Mouse (Mus musculus): Measurements from ENCODE around the gene Rps25. TPM values are rescaled to one million over a fixed set of nuclear protein-coding genes. Genes with fewer than 3 reads are reported as not detected.
"Not testable (repeated sequence)": the region's sequence is repeated elsewhere in the genome, so short reads cannot be mapped to it uniquely, and the experiment has no call there.

Gene Rps25
- total RNA-seq (2021), result 100 to 1,000 TPM; 717 to 799 TPM
- long read RNA-seq, transcript Rps25-201 (5 exons, 1,280 nt), result major isoform, 71 of 82 reads
- long read RNA-seq, partial matches to known transcripts, result 6 of 82 reads
- long read RNA-seq, other reads (novel, unspliced or antisense), result 1 of 82 reads

DNA sequence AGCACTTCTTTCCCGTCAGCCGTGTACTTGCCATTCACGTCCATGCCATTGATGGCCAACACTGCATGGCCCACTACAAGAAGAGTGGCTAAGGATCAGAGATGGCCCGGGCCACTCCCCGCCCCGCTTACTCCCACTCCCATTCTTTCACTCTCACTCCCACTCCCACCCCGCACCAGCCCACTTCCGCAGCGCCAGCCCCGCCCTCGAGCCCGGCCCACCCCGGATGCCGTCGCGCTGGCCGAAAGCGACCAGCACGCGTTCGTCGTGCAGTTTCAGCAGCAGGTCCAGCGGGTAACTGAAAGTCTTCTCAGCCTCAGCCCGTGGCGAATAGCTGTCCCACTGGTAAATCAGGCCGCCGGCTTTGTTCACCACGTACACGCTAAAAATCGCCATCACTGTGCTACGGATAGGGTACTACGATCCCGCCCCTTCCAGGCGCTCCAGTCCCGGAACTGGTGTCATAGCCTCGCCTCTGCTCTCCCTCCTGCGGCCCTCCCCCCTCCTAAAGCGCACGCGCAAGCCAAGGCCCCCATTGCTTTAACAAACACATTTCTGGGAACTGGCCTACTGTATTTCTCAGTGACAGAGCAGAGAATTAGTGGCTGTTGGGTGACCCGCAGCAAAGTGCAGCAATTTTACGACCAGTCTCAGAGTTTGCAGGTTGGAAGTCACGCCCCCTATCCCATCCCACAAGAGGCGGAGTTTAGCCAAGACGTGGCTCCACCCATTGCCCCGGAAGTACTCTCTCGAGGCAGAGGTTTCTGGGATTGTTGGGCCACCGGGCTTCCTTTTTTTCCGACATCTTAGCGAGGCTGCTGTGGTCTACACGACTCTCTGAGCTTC is at the start of gene Rps25, which contains the start of gene Trappc4:
Gene Rps25, plus strand, starts transcription at position 234 of the 846 bp plus-strand sequence.
Gene Trappc4, minus strand, starts transcription at position 695 of the 846 bp plus-strand sequence.
- peak; percentile 90 to 94 for DNase-seq (ENCODE audit: low spot score in 2 of 2)

DNA sequence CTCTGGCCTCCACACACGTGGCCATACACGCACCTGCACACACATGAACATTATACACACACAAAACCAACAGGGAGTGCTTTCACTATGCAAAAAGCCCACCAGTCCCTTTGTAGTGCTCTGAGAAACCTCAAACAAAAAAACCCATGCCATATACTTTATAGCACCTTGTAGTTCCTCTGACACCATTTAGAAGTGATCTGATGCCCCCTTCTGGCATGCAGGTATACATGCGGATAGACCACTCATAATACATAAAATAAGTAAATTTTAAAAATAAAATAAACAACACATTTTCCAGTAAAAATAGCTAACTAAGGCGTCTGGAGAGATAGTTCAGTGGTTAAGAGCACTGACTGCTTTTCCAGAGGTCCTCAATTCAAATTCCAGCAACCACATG is 49.7 kb upstream of the Rps25 start:
- no peak for DNase-seq (ENCODE audit: low spot score in 2 of 2)

DNA sequence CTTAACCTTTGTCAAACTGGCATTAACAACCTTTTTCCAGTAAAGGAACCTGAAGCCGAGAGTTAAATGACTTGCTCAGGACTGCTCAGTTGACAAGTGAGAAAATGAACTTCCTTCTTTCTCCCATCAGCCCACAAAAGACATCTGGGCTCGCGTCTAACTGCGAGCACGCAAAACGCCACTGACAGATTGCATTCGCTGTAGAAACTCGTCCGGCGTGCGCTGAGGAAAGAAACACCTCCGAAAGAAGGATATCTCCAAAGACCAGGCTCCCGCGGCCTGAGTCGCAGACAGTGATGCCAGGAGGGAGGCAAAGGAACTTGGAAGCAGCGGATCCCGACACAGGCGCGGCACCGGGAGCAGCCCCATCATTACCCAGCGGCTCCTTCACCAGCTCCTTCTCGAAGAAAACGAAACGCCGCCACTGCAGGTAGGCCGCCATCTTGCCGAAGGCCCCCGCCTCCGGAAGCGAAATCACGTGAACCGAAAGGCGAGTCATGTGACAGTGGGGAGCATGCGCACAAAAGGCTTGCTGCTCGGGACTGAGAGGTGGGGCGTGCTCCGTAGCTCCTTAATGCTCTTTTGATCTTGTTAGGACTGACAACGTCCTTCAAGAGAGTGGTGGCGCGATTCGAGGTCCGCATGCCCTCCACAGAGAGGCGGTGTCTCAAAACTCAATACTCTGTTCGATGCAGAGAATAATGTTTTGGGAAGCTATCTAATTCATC is 45.6 kb upstream of the Rps25 start, which contains the start of gene Vps11:
Gene Vps11, minus strand, starts transcription at position 481 of the 728 bp plus-strand sequence.
- DNase-seq (ENCODE audit: low spot score in 2 of 2), result peak; percentile 87 to 95

DNA sequence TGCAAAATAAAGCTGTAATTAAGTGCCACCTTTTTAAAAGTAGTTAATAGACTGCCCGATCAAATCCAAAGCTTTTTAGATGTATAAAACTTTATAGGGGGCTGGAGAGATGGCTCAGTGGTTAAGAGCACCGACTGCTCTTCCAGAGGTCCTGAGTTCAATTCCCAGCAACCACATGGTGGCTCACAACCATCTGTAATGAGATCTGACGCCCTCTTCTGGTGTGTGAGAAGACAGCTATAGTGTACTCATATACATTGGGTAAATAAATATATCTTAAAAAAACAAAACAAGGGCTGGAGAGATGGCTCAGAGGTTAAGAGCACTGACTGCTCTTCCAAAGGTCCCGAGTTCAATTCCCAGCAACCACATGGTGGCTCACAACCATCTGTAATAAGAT is 45.0 kb upstream of the Rps25 start:
- not testable (repeated sequence) for DNase-seq (ENCODE audit: low spot score in 2 of 2)

DNA sequence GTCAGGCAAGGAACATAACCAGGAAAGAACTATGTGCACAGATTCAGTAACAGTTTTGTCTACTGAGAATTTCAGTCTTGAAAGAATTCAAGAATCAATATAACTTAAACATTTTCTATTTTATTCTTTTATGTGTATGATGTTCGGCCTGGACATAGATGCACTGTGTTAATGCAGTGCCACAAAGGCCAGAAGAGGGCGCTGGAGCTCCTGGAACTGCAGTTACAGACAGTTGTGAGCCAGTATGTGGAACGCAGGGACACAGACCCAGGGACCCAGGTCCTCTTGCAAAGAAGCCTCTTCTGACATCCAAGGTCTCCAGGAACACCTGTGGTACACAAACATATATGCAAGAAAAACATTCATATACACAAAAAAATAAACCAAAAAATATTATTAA is 42.5 kb upstream of the Rps25 start:
- DNase-seq (ENCODE audit: low spot score in 2 of 2), result no peak

DNA sequence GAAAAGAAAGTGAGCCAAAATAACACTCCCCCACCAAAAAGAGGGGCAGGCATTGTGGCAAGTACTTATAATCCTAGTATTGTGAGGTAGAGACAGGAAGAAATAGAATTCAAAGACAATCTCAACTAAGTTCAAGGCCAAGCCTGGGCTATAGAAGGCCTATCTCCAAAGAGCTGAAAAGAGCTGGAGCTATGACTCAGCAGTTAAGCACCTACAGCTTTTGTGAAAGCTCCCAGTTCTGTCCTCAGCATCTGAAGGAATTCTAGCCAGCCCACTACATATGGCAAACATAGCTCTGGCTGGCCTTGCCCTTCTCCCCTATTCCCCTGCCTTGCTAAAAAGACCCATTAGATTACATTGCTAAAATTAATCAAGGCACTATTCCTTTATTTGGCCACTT is 33.6 kb upstream of the Rps25 start:
- no peak for DNase-seq (ENCODE audit: low spot score in 2 of 2)

DNA sequence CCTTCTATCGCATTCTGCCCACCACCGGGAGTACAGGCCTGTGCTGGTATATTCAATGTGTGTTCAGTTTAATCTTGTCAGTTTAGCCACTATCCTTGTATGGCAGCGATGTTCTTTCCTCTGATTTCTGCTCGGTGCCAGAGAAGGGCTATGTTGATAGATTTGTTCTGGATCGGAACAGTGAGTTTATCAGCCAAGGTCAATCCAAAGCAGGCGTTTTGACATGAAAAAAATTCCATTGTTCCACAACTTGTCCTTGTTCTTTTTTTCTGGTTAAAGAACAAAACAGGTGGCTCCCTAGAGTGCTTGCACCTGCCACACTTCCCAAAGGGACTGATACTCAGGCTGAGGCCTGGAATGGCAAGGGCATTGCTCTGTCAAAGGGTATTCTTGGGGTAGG is 30.8 kb upstream of the Rps25 start:
- DNase-seq (ENCODE audit: low spot score in 2 of 2), result no peak

DNA sequence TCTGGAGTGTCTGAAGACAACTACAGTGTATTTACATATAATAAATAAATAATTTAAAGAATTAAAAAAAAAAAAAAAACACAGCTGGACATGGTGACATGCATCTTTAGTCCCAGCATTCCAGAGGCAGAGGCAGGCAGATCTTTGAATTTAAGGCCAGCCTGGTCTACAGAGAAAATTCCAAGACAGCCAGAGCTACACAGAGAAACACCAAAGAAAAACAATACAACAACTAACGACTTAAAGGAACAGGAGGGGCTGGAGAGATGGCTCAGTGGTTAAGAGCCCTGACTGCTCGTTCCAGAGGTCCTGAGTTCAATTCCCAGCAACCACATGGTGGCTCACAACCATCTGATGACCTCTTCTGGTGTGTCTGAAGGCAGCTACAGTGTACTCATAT is 29.6 kb upstream of the Rps25 start:
- DNase-seq (ENCODE audit: low spot score in 2 of 2), result not testable (repeated sequence)

DNA sequence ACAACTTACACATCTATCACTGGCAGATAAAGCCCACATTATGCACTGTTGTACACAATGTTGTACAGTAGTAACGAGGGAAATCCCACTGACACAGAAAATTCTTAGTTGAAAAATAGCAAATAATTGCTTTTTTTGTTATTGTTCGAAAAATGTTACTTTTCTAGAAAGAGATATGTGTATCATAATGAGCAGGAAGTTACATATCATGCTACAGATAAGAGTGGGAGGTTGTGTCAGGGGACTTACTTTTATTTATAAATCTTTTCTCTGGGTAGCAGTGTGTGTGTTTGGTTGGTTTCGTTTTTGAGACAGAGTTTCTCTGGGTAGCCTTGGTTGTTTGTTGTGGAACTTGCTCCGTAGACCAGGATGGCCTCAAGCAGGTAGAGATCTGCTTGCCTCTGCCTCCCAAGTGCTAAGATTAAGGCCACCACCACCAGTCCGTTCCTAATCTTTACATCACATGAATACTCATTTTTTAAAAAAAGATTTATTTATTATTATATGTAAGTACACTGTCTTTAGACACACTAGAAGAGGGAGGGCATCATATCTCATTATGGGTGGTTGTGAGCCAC is 28.7 kb upstream of the Rps25 start:
- DNase-seq (ENCODE audit: low spot score in 2 of 2), result no peak

DNA sequence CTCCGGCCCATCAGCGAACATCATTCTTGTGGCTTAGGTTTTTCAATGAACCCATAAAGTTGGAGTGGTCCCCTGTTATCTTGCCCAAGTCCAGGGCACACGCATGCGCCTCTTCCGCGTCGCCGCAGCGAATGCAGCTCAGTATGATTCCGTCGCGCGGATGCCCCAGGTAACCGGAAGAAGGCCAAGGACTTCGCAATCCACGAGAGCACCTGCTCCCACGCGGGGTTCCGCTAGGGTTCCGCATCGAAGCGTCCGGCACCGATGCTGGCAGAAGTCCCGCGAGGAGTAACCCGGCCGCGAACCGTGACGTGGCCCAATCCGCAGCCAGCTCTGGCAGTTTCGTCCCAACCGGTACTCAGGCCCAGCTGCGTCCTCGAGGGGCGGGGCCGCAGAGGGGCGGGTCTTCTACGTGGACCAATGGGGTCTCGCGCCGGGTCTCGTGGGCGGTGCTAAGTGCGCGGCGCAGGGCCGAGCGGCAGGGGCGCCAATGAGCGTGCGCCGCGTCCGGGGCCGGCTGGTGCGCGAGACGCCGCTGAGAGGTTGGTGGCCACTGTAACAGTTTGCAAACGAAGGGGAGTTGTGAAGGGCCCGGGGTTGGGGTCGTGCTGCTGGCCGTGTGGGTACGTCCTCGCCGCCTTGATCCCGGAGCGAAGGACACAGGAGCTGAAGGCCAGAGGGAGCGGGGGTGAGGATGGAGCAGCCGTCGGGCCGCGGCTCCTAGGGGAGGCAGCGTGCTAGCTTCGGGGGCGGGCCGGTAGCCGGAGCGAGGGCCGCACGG is 27.7 kb upstream of the Rps25 start, which contains the start of gene Hyou1:
Gene Hyou1, plus strand, starts transcription at position 437 of the 781 bp plus-strand sequence.
- peak; percentile 99 for DNase-seq (ENCODE audit: low spot score in 2 of 2)

DNA sequence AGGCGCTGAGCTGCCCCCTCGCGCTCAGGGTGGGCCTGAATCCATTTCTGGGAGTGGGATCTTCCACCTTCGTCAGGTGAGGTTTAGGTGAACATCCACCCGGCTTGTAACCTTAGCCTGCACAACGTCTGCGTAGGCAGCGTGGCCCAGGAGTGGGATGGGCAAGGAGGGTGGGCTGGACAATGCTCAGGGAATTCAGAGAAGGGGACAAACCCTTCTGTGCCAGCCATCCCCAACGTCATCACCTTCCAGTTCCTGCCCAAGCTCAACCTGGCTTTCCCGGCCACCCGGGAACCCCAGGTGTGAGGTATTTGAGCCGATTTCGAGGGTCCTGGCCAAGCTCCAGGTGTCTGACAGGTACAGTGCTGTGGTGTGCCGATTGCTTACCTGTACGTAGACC is 27.1 kb upstream of the Rps25 start:
- peak in 1 of 2 experiments; percentile 28 for DNase-seq (ENCODE audit: low spot score in 2 of 2)

DNA sequence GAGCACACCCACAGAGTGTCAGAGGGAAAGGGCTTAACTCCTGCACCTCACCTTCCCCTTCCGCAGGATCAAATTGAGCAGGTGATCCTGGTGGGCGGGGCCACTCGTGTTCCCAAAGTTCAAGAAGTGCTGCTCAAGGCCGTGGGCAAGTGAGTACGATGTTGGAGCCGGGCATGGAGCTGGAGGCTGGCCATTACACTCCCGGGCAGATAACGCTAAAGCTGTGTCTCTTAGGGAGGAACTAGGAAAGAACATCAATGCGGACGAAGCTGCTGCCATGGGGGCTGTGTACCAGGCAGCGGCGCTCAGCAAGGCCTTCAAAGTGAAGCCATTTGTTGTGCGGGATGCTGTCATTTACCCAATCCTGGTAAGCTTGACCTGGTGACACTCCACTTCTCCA is 22.3 kb upstream of the Rps25 start:
- no peak for DNase-seq (ENCODE audit: low spot score in 2 of 2)

DNA sequence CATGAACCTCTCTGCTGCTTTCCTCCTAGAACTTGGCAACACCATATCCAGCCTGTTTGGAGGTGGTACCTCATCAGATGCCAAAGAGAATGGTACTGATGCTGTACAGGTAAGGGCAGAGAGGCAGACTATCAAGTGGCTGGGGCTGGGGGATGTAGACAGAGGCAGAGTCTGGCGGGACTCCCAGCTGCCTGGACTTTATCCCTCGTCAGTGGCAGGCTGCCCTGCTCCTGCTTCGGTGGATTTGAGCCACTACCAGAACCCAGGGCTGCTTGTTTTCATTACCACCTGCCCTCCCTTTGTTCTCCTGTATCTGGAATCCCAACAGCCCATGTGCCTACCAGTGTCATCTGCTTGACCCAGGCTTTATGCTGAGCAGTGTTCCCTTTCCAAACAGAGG is 19.7 kb upstream of the Rps25 start:
- no peak for DNase-seq (ENCODE audit: low spot score in 2 of 2)

DNA sequence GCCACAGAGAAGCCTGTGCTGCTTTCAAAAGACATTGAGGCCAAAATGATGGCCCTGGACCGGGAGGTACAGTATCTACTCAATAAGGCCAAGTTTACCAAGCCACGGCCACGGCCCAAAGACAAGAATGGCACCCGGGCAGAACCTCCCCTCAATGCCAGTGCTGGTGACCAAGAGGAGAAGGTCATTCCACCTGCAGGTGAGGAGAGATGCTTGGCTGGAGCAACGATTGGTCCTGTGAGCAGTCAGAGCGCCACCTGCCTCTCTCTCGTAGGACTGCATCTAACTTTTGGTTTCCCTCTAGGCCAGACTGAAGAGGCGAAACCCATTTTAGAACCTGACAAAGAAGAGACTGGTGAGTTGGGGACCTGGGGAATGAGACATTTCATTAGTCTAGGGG is 17.7 kb upstream of the Rps25 start:
- peak in 1 of 2 experiments; percentile 55 for DNase-seq (ENCODE audit: low spot score in 2 of 2)

DNA sequence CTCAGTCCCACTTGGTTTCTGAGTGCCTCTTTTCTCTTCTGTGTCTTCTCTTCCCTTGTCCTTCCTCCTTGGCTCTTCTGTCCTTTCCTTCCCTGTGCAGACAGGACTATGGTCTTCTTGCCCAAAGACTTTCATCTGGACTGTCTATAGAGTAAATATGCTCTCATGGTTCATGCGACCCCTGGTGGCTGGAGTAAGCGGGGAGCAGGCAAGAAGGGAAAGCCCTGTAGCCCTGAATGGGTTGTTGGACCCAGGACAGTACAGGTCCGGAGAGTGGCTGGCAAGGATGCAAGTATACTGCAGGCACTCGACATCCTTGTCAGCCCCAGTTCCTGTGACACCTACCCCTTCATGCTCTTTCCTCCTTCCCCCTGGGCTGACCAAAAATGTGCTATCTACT is 15.5 kb upstream of the Rps25 start:
- DNase-seq (ENCODE audit: low spot score in 2 of 2), result peak; percentile 36 to 76

DNA sequence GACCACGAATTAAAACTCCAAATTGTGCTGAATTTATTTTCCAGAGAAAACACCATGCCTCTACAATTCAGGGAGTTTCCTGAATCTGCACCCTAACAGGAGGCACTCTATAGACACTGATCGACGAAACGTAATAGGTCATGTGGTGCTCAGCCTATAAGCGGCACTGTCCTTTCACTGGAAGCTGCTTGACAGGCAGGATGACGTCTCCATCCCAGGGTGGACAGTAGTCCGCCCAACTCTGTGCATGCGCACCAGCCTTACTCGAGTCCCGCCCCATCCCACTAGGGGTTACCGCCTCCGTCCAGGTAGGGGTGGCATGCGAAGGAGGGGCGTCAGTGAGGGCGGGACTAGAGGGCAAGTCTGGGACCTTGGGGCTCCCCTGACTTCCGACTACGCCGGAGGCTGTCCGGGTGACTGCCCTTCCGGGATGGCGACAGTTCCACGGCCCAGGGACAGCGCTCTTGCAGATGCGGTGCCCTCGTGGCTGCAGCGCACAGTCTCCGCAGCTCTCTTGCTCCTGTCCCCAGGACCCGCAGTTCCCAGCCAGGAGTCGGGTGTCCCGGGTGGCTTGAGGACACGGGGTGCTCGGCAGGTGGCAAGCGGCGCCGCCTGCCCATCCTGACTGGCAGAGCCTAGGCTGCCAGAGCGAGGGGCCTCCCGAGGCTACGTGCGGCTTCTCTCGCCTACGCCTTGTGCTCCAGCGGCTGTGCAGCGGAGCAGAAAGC is 10.1 kb upstream of the Rps25 start, which contains the start of gene Slc37a4:
Gene Slc37a4, plus strand, starts transcription at position 169 of the 728 bp plus-strand sequence.
- peak; percentile 91 for DNase-seq (ENCODE audit: low spot score in 2 of 2)

DNA sequence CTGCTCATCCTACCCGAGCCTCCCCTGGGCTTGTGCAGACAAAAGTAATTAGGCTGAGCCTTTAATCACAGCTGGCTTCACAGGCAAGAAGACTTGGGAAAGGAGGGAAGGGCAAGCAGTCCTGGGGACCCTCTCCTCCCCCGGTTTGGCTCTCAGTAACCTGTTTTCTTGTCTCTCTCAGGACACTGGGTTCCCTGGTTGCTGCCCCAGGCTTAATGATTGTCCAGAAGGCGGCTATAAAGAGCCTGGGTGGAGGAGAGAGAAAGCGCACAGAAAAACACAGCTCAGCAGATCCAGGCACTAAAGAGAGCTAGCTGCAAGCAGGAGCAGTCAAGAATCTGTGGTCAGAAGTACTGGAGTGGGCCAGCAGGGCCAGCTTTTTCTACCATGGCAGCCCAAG is 8.9 kb upstream of the Rps25 start:
- no peak for DNase-seq (ENCODE audit: low spot score in 2 of 2)

DNA sequence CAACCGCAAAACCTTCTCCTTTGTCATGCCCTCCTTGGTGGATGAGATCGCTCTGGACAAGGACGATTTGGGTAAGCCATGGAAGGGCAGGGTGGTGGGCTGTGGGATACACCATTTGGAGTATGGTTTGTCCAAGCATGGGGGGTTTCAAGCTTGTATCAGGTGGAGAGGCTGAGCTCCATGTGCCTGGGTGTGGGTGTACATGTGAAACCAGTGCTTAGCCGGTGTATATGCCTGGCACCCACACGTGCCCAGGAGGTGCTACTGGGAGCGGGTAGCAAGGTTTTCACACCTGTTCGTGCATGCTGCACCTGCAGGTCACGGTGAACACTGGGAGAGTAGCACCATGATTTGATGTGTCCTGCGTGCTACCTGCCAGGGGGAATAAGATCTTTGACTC is 8.4 kb upstream of the Rps25 start:
- no peak for DNase-seq (ENCODE audit: low spot score in 2 of 2)

DNA sequence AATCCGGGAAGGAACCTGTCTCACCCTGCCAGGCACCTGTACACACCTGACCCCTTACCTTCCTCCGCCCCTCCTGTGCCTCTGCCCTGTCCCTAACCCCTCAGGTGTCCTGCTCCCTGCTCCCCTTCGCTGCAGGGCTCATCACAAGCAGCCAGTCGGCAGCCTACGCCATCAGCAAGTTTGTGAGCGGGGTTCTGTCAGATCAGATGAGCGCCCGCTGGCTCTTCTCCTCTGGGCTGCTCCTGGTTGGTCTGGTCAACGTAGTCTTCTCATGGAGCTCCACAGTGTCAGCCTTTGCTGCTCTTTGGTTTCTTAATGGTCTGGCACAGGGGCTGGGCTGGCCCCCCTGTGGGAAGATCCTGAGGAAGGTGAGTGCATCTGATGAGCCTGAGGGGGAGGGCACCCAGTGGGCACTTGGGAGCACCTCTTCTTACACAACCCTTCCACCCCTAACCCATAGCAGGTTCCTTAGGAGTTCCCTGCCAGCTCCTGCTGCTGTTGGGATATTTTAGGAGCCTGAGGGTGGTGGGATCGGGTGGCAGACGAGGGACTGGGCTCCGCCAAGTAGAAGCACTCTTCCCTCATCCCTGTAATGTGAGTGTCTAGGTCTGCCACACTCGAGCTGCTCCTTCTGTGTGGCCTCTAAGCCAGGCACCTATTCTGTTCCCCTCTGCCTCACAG is 7.7 kb upstream of the Rps25 start:
- no peak for DNase-seq (ENCODE audit: low spot score in 2 of 2)

DNA sequence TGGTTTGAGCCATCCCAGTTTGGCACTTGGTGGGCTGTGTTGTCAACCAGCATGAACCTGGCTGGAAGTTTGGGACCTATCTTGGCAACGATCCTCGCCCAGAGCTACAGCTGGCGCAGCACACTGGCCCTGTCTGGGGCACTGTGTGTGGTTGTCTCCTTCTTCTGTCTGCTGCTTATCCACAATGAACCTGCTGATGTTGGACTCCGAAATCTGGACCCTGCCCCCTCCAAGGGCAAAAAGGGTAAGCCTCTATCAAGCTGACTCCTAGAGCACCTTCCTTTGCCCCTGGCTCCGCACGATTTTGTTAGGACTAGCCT is 7.2 kb upstream of the Rps25 start:
- no peak for DNase-seq (ENCODE audit: low spot score in 2 of 2)

Data from layer of hippocampus, adult 18-20 months (tissue).